Mouse (Mus musculus): ENCODE measurements at regions not wholly inside any gene's neighbourhood (a gene's known extent, or its start where the extent isn't known, plus 50 kb on each side); places are given as distances from the start of the nearest gene placed in this dataset.

DNA sequence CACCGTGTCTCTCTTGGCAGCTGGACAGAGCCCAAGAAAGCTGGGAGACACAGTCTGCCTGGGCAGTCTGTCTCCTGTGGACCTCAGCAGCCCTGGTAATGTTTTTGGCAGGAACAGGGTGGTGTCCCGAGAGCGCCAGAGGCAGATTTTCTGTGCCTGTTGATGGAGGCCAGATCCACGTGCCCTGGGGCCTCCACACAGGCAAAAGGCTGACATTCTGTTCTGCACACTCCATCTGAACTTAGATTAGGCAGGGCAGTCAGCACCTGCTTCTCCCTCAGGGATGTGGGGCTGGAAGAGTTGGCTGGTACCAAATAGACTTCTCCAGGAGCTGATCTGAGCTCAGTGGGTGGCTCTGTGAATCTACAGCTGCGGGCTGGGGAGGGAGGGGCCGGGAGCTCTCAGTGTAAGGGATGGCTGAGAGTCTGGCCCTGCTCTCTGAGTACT is 83.8 kb downstream of the Gadd45g start:
- peak; percentile 20 for DNase-seq (ENCODE audit: low read depth)

DNA sequence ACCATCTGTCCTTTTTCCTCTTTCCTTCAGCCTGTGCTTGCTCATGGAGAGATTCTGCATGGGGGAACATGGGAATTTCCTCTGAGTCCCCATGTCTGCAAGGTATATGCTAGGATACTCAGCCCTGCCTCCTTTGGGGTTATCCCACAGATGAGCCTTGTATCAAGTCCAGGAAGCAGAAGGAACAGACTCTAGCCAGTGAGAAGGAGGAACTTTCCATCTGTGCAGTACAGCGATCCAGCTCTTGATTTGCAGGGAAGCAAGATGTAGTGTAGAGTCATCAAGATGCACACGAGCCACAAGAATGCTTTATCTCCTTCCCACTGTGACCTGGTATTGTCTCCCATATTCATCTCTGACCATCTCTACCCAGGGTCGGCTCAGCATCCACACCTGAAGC is 84.5 kb downstream of the Gadd45g start:
- DNase-seq (ENCODE audit: low read depth) = no peak

- no peak for DNase-seq (ENCODE audit: low read depth)
These were observed 89.3 kb downstream of the Gadd45g start for GRCm38 (mm10) chr13:51935827-51936226.

- DNase-seq (ENCODE audit: low read depth) = no peak
These were observed 90.0 kb downstream of the Gadd45g start for GRCm38 (mm10) chr13:51936441-51936840.

GRCm38 (mm10) chr13:51937898-51938297 is 91.4 kb downstream of the Gadd45g start:
- DNase-seq (ENCODE audit: low read depth) = no peak

GRCm38 (mm10) chr13:51939262-51939661 is 92.8 kb downstream of the Gadd45g start:
- DNase-seq (ENCODE audit: low read depth) = no peak

DNA sequence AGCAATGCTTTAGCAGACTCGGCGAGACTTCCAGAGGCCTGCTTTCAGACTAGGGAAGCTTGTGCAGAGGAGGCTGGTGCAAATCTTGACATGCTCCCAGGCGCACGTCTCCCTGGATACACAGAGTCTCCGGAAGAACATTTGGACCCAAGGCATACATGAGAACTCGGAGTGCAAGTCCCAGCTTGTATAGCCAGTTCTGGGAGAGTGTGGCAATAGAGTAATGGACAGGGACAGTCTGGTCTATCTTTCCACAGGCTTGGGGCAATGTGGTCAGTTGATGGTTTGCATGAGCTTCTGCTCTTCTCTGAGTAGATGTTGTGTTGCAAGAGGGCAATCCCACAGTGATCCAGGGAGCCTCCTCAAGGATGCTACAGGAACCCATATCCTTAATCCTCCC is 93.2 kb downstream of the Gadd45g start:
- no peak for DNase-seq (ENCODE audit: low read depth)

DNA sequence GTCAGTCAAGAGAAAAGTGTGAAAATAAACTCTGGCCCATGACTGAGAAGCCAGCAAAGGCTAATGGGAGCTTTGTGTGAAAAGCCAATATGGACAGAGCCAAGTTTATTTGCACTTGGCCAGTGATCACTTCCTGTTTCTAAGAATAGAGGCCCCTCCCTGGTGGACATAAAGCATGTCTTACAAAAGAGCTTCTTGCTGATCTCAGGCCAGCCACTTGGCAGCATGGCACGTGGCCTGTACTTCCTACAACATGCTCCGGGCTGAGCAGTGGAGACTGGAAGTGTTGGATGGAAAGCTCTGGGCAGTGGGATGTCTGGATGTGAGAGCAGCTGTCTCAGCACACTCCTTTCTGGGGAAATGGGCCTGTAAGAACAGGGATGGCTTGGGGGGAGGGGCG is 99.7 kb downstream of the Gadd45g start:
- no peak for DNase-seq (ENCODE audit: low read depth)

- no peak for DNase-seq (ENCODE audit: low read depth)
These were observed 102.4 kb downstream of the Gadd45g start for GRCm38 (mm10) chr13:51948896-51949295.

GRCm38 (mm10) chr13:51951506-51952038 is 105.1 kb downstream of the Gadd45g start:
- DNase-seq (ENCODE audit: low read depth) = no peak

DNA sequence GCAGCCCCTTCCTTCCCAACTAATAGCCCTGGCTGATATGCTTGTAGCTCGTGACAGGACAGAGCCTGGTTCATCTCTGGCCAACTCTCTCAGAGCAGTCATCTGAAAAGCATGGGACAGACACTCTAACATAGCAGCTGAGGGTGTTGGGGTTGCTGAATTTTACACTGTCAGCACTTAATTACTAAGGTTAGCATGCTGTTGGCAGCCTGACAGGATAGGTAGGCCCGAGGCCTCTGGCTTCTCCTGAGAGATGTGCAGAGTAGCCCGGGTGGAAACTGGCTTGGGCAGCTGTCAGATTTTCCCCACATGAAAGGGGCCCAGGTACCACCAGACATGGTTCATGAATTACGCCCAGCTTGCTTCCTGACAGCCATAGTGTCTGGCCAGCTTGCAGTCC is 106.6 kb downstream of the Gadd45g start:
- no peak for DNase-seq (ENCODE audit: low read depth)

DNA sequence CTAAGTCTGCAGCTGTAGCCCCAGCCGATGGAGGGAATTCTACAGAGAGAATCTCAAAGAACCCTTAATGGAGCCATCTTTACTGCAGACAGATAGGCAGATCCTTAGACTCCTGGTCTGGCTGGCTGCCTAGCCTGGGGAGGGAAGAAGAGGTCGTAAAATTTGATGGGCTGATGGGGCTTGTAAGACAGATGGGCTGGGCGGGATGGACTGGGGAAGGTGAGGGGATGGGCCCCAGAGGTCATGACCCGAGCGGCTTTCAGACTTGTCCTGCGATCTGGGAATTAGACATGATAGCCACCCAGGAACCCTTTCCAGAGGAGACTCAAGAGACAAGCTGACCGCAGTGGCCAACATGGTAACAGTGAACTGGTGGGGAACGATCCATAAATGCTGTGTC is 107.1 kb downstream of the Gadd45g start:
- no peak for DNase-seq (ENCODE audit: low read depth)

DNA sequence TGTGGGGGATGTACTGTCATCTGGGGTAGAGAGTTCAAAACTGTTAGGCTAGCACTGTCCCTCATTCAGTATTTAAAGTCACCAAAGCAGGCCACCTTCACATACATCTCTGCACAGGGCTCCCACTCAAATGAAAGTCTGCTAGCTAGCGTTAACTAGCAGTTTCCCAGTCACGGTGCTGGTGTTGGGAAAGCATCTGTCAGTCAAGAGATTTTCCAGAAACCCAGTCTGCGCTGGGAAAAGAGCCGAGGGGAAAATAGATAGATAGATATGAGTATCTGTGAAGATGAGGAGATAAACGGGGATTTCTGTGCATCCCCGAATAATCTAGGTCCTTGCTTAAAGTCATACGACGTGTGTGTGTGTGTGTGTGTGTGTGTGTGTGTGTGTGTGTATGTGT is 110.6 kb downstream of the Gadd45g start:
- no peak for DNase-seq (ENCODE audit: low read depth)

DNA sequence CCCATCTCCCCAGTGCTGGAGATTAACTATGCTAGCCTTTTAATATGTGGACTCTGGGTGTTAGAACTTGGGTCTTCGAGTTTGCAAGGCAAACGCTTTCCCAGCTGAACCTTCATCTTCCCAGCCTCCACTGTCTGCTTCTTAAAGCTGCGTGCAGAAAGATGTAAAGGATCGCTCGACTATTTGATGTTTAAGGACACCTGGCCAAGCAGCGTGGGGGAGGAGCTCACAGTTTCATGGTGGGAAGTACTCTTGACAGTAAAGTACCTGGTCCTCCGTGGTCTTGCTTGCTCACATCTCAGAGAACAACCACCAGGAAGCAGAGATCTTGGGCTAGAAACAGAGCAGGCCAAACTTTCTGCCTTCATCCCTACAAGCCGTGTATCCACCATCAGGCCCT is 113.1 kb downstream of the Gadd45g start:
- no peak for DNase-seq (ENCODE audit: low read depth)

DNA sequence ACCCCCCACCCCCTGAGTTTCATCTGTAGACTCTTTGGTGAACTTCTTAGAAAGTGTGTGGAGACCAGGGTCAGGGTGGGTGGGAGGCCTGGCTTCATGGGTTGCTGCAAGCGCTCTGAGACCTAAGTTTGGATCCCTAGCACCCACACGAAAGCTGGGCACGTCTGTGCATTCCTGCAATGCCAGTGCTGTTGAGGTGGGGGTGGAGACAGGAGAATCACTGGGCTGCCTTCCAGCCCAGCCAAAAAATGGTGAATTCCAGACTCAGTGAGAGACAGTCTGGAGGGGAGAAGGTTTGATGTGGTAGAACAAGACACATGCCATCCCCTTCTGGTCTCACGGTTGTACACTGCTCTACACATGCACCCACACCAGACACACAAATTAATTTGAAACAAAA is 113.8 kb downstream of the Gadd45g start:
- no peak for DNase-seq (ENCODE audit: low read depth)

- DNase-seq (ENCODE audit: low read depth) = no peak
These were observed 115.7 kb downstream of the Gadd45g start for GRCm38 (mm10) chr13:51962191-51962611.

DNA sequence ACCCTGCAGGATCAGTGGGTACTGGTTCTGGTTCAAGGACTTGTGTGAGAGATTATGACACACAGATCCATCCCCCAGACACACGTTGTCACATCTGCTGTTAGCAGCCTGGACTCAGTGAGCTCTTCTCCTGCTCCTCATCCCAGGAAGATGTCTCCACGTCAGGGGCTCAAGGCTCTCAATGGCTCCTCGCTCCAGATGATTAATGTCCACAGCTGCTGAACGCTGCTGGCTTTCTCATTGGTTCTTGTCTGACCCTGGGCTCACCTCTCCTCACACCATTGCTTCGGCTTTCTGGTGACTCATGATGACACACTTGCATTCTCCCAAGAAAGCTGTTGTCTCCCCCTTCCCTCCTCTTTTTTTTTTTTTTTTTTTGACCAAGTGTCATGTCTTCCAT is 116.2 kb downstream of the Gadd45g start:
- no peak for DNase-seq (ENCODE audit: low read depth)

DNA sequence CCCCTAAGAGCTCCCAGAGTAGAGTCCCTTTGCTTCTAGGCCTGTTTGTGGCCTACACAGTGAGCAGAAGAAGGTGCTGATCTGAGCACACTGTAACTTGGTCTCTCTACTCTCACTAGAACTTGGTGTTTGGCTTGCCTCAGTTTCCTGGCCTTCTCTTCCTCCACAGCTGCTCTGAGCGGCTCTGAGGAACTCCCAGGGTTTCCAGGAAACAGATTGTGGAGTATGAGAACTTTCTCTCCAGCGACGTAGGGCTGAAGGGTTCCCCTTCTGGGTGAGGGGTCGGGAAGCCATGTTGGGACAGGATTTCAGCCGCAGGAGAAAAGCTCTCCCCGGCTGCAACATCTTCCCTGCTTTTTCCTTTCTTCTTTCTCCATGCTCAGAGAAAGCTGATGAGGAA is 117.5 kb downstream of the Gadd45g start:
- no peak for DNase-seq (ENCODE audit: low read depth)

- no peak for DNase-seq (ENCODE audit: low read depth)
These were observed 117.9 kb downstream of the Gadd45g start for GRCm38 (mm10) chr13:51964416-51964815.

GRCm38 (mm10) chr13:51964921-51965320 is 118.4 kb downstream of the Gadd45g start:
- no peak for DNase-seq (ENCODE audit: low read depth)

DNA sequence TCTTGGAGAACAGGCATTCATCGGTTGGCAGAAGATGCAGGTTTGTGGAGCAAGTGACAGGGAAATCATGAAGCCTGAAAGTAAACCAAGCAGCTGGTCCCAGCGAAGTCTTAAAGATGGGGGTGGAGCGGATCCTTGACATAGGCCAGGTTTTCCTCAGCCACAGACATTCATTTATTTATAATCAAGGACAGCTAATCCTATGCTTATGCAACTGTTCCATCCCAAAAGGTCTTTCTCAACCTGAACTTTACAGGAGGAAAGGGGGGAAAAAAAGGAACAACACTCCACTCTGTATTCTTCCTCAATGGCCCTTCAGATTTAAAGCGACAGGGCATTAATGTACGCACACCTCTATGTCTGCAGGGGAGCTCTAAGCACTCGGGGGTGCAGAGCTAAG is 121.6 kb downstream of the Gadd45g start:
- DNase-seq (ENCODE audit: low read depth) = no peak

- peak; percentile 79 for DNase-seq (ENCODE audit: low read depth)
These were observed 122.3 kb downstream of the Gadd45g start for GRCm38 (mm10) chr13:51968796-51969195.

DNA sequence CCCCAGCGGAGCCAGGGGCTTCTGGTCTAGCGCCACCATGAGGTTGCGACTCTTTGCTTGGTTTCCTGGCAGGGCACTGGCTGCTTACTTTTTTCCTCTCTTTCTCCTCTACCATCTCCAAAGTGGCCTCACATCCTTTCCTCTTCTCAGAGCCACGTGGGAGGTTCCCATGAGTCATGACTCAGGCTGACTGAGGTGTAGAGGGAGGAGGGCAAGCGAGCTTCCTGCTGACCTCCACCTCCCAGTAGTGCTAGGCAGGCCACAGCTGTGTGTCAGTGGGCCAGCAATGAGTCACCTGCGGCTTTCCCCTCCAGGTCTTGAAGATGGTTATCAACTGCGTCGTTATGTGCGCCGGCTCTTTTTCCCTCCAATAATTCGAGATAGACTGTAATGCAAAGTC is 123.6 kb downstream of the Gadd45g start:
- peak; percentile 93 for DNase-seq (ENCODE audit: low read depth)

- peak; percentile 61 for DNase-seq (ENCODE audit: low read depth)
These were observed 126.3 kb downstream of the Gadd45g start for GRCm38 (mm10) chr13:51972656-51973310.
